Mouse (Mus musculus): ENCODE measurements around the gene Lgals3.

DNA sequence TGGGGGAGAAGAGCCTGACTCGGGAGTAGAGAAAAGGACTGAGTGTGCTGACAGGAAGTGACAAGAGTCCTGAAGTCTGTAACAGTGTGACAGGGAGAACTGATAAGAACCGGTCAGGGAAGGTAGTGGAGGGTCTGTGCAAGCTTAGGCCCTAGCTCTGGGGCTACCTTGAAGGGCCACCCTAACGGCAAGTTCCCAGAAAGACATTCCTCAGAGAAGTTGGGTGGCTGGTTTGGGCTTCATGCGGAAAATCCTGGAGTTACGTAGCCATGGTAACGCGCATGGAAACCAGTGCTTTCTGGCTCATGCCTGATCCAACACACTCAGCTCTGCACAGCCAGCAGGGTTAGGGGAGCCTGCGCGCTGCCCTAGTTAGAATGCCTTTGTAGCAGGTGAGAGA is at the start of gene Lgals3:
- TF ChIP-seq CTCF (IDR thresholded peaks at IDR 0.05; ENCODE audit: insufficient read depth, low read depth, low read length) (no peak), POLR2A (IDR thresholded peaks at IDR 0.05; ENCODE audit: insufficient read depth, low read depth, low read length) (no peak)

Measured in olfactory bulb, adult 2 months (tissue).